ENCODE assay signal across 8 mouse cellular contexts in the genomic region with DNA sequence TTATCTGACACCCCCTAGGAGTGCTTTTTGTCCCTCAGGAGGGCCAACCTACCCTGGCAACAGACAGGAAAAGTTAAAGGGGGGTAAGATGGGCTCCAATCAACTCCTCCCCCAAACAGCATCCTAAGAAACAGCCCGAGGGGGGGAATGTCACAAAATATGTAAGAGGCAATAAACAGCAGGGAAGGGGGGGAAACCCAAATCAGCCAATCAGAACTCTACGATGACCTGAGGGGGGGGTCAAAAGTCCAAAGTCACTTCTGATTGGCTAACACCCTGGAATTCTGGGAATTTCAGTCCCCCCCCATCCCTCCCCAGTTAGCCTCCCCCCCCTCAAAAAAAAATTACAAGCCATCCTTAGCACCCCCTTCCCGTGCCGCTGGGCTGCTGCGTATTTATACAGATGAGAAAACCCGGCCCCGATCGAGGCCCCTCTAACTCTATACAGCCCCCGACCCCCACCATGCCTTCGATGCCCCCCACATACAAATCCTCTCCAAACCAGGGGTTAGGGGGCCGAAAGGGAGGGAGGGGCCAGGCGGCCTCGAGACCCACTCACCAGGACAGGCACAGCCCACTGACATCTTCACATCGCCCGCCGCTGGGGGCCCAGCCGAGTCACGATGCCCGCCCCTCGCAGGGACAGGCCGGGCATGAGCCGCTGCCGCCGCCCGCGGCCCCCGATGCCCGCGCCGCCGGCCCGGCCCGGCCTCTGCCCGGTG. TPM values are rescaled to one million over a fixed set of nuclear protein-coding genes. Genes with fewer than 3 reads are reported as not detected.
DNase-seq lines count a peak whose midpoint lies in the region; ATAC-seq and TF ChIP-seq lines count a peak whose summit lies in the region.

TSS of gene Pprc1 (plus strand) at position 616 of the 722 bp plus-strand sequence.

- DNase-seq in urinary bladder, adult 2 months (ENCODE audit: low spot score) = no peak
- no peak for DNase-seq in urinary bladder, postnatal 36 days (ENCODE audit: low spot score in 2 of 2)
- DNase-seq in cerebellum, postnatal 25 days = peak; percentile 30 to 60
- peak; percentile 70 for DNase-seq in gastrocnemius, postnatal 25 days
- peak; percentile 67 for DNase-seq in midbrain, postnatal 0 days (ENCODE audit: low spot score)
- no peak for DNase-seq in right cerebral cortex, postnatal 4 days

- H3K4me3 ChIP-seq in limb, embryonic 12.5 days (replicated peaks) = peak within 1 kb of the TSS; percentile 95
- H3K4me3 ChIP-seq in midbrain, postnatal 0 days (ENCODE audit: low read depth, low read length) = peak within 1 kb of the TSS; percentile 93

- WGBS in limb, embryonic 12.5 days = under 1% methylated on average over 33 of the region's 34 CpGs
- WGBS in midbrain, postnatal 0 days = under 1% methylated on average over 27 of the region's 34 CpGs

- H3K27me3 ChIP-seq in limb, embryonic 12.5 days = no peaks in the 10 kb centered on the region
- H3K27me3 ChIP-seq in midbrain, postnatal 0 days (ENCODE audit: insufficient read depth, low read length) = no peaks in the 10 kb centered on the region

- no peak for TF ChIP-seq CTCF in midbrain, postnatal 0 days (IDR thresholded peaks at IDR 0.05)

- H3K4me1 ChIP-seq in limb, embryonic 12.5 days (replicated peaks) = peaks cover 61% of the 10 kb centered on the region
- peaks cover 36% of the 10 kb centered on the region for H3K4me1 ChIP-seq in midbrain, postnatal 0 days (ENCODE audit: insufficient read depth, low read length)

- no peak for ATAC-seq in inflammation-experienced regulatory T-cells, adult 6 months
- ATAC-seq in limb, embryonic 12.5 days (ENCODE audit: insufficient number of reproducible peaks, insufficient read depth, low FRiP score, low TSS enrichment, low read depth) = 0 out of 2 replicates have a peak, but pooled peaks have one; percentile 0
- no peak; the same call in 1 of the 2 replicates for ATAC-seq in midbrain, postnatal 0 days (ENCODE audit: low FRiP score)

- H3K9ac ChIP-seq in limb, embryonic 12.5 days (replicated peaks) = peak within 1 kb of the TSS; percentile 95
- H3K9ac ChIP-seq in midbrain, postnatal 0 days (replicated peaks; ENCODE audit: low read length, poor library complexity, severe bottlenecking) = peak within 1 kb of the TSS; percentile 99

- no peaks in the 10 kb centered on the region for H3K9me3 ChIP-seq in limb, embryonic 12.5 days
- no peaks in the 10 kb centered on the region for H3K9me3 ChIP-seq in midbrain, postnatal 0 days (ENCODE audit: low read length)

- peak within 1 kb of the TSS; percentile 98 for H3K4me2 ChIP-seq in limb, embryonic 12.5 days
- H3K4me2 ChIP-seq in midbrain, postnatal 0 days (ENCODE audit: low read depth, low read length, poor library complexity, severe bottlenecking) = peak within 1 kb of the TSS; percentile 90

- no peaks in the 10 kb centered on the region for H3K36me3 ChIP-seq in limb, embryonic 12.5 days
- no peaks in the 10 kb centered on the region for H3K36me3 ChIP-seq in midbrain, postnatal 0 days (ENCODE audit: insufficient read depth, low read length)

- peak within 1 kb of the TSS; percentile 99 for H3K27ac ChIP-seq in limb, embryonic 12.5 days
- H3K27ac ChIP-seq in midbrain, postnatal 0 days (ENCODE audit: low read depth, low read length) = peak within 1 kb of the TSS; percentile 96

RNA-seq across cellular contexts. Expression of gene Pprc1, which starts in this region (rescaled TPM):
- polyA plus RNA-seq in urinary bladder, adult 2 months (2012; rRNA removed) = 15.4 and 17.9 TPM in 2 replicates
- 10 to 100 TPM; 12.5 to 13.7 TPM for total RNA-seq in gastrocnemius, postnatal 25 days (2021)
- 10 to 100 TPM; 10.4 to 20.5 (median 20.3) TPM for polyA plus RNA-seq in inflammation-experienced regulatory T-cells, adult 6 months (2017; shearing (Covaris generic))
- polyA plus RNA-seq in limb, embryonic 12.5 days (2016; fragmentation: Nextera tagmentation; extraction: Ambion mirVana) = 32.7 and 39.1 TPM in 2 replicates
- 9.9 and 10.4 TPM in 2 replicates for total RNA-seq in midbrain, postnatal 0 days (2014; rRNA removed)
- 8.8 and 9.8 TPM in 2 replicates for polyA plus RNA-seq in midbrain, postnatal 0 days (2015; fragmentation: Nextera tagmentation; extraction: Ambion mirVana)

Comparison
In these comparisons a context has a peak if more than half of its experiments do, and no peak if none do; other contexts are left out.
1. DNase-seq: peak in cerebellum, postnatal 25 days (2 of 2), gastrocnemius, postnatal 25 days (single experiment) and midbrain, postnatal 0 days (single experiment); none in urinary bladder, adult 2 months (single experiment), urinary bladder, postnatal 36 days (0 of 2) and right cerebral cortex, postnatal 4 days (single experiment).